20 mouse cellular contexts compared by ENCODE assay signal in genomic region chr17:31258310-31258865, GRCm38 (mm10). TPM values are rescaled to one million over a fixed set of nuclear protein-coding genes. Genes with fewer than 3 reads are reported as not detected.
DNase-seq lines count a peak whose midpoint lies in the region; ATAC-seq lines count a peak whose summit lies in the region.
"Had no signal": no experiment of that assay in that cellular context is flagged by ENCODE, and none has a peak within 500 bp of the region (broad histone marks: within the 10 kb centered on the region; RNA-seq: fewer than 3 reads in every experiment).

No protein-coding gene starts in this region.

- no peak for ATAC-seq in erythroid progenitor cell, adult 5-6 weeks (replicated peaks; ENCODE audit: low FRiP score, poor library complexity, severe bottlenecking)
- ATAC-seq: activated CD4-positive, CD25-positive, alpha-beta regulatory T cell, adult 4 months; forebrain, postnatal 0 days; hindbrain, postnatal 0 days; Patski had no signal

- DNase-seq in heart, adult 11 months, result peak; percentile 93
- DNase-seq in heart, postnatal 10 days, result no peak
- DNase-seq in right cerebral cortex, postnatal 25 days, result peak; percentile 3
- DNase-seq in right cerebral cortex, postnatal 36 days (ENCODE audit: low spot score in 2 of 2), result no peak
- DNase-seq in gastrocnemius, postnatal 10 days, result peak; percentile 46
- DNase-seq in skeletal muscle tissue, adult 2 months (ENCODE audit: low read depth, low spot score), result peak; percentile 72
- DNase-seq: adrenal gland, adult 2 months; adrenal gland, postnatal 25 days; cerebellum, adult 2 months; cerebellum, postnatal 10 days; embryo, embryonic 11 days; forebrain, postnatal 0 days; heart, postnatal 36 days; kidney, adult 11 months had no signal

- intact Hi-C loops in heart, postnatal 10 days (cut with DNase I), result loop anchor here (5.0 kb wide), 1 partner anchor 234 kb away; no protein-coding TSS in a partner anchor

RNA-seq across cellular contexts. Expression of gene Rsph1, which starts 18.8 kb away (rescaled TPM):
- 1 to 10 TPM; 1.2 to 1.7 TPM for total RNA-seq in heart, postnatal 10 days (2021)
- total RNA-seq in gastrocnemius, postnatal 10 days (2021), result 1 to 10 TPM; 8.5 to 9.1 TPM
- 4.0 TPM in 1 of 2 replicates, not detected in the other for total RNA-seq in erythroid progenitor cell, adult 5-6 weeks (2015; ENCODE audit: low replicate concordance)
- total RNA-seq in erythroid progenitor cell, adult 5-6 weeks (2017; ENCODE audit: low replicate concordance), result not detected in 2 replicates
- total RNA-seq: CH12.LX had no signal

RNA-seq across cellular contexts. Expression of gene Slc37a1, which starts 28.2 kb away (rescaled TPM):
- total RNA-seq in heart, postnatal 10 days (2021), result 10 to 100 TPM; 10.6 TPM
- total RNA-seq in gastrocnemius, postnatal 10 days (2021), result 1 to 10 TPM; 2.4 to 2.6 TPM
- 2.5 and 4.7 TPM in 2 replicates for total RNA-seq in erythroid progenitor cell, adult 5-6 weeks (2015; ENCODE audit: low replicate concordance)
- total RNA-seq in erythroid progenitor cell, adult 5-6 weeks (2017; ENCODE audit: low replicate concordance), result 0.23 and 1.2 TPM in 2 replicates

RNA-seq across cellular contexts. Expression of gene Ubash3a, which starts 50.7 kb away (rescaled TPM):
- under 1 TPM; 0.43 to 0.62 TPM for total RNA-seq in heart, postnatal 10 days (2021)
- total RNA-seq in gastrocnemius, postnatal 10 days (2021), result not detected
- total RNA-seq in erythroid progenitor cell, adult 5-6 weeks (2015; ENCODE audit: low replicate concordance), result 5.0 and 6.8 TPM in 2 replicates
- total RNA-seq in erythroid progenitor cell, adult 5-6 weeks (2017; ENCODE audit: low replicate concordance), result 1.8 and 12.2 TPM in 2 replicates
- total RNA-seq: adrenal gland, postnatal 25 days; heart, postnatal 36 days had no signal

RNA-seq across cellular contexts. Expression of gene Tmprss3, which starts 59.6 kb away (rescaled TPM):
- total RNA-seq in heart, postnatal 10 days (2021), result not detected
- under 1 TPM in 1 of 2 experiments, not detected in 1; 0.29 TPM for total RNA-seq in gastrocnemius, postnatal 10 days (2021)
- 1.8 TPM in 1 of 2 replicates, not detected in the other for total RNA-seq in erythroid progenitor cell, adult 5-6 weeks (2015; ENCODE audit: low replicate concordance)
- total RNA-seq in erythroid progenitor cell, adult 5-6 weeks (2017; ENCODE audit: low replicate concordance), result 0.15 TPM in 1 of 2 replicates, not detected in the other
- total RNA-seq: adrenal gland, adult 2 months; adrenal gland, postnatal 25 days; CH12.LX; forebrain, postnatal 0 days; heart, adult 8-10 months; heart, postnatal 36 days had no signal

Comparison
In these comparisons a context has a peak if more than half of its experiments do, and no peak if none do; other contexts are left out.
1. DNase-seq: peak in heart, adult 11 months (single experiment), right cerebral cortex, postnatal 25 days (single experiment), gastrocnemius, postnatal 10 days (single experiment) and skeletal muscle tissue, adult 2 months (single experiment); none in heart, postnatal 10 days (0 of 2) and right cerebral cortex, postnatal 36 days (0 of 2).